Mouse (Mus musculus) heart, embryonic 14.5 days (tissue): Measurements from ENCODE around the gene Tia1. TPM values are rescaled to one million over a fixed set of nuclear protein-coding genes. Genes with fewer than 3 reads are reported as not detected.

Experiments used
- polyA plus RNA-seq: library from polyadenylated mRNA; unstranded; fragments of >200 nt; fragmentation: Nextera tagmentation; extraction: Ambion mirVana; gene quantifications from 2 replicates; pipeline ENCODE4 v1.2.1, GENCODE M21; 2014

Tia1 gene
- polyA plus RNA-seq, 1 experiment from 2014 or later = 133 TPM

Other genes starting within 250 kb of the Tia1 start
- gene Tgfa, start 209.0 kb upstream of the Tia1 start, polyA plus RNA-seq = 4.2 and 4.5 TPM in 2 replicates
- 91.6 and 91.9 TPM in 2 replicates for gene Fam136a, start 38.6 kb upstream of the Tia1 start, polyA plus RNA-seq
- 330 and 384 TPM in 2 replicates for gene Snrpg, start 32.9 kb upstream of the Tia1 start, polyA plus RNA-seq
- 59.2 and 66.6 TPM in 2 replicates for gene Pcyox1, start 7.1 kb upstream of the Tia1 start, polyA plus RNA-seq
- not detected in 2 replicates for gene Gm44790, start 22.4 kb downstream of the Tia1 start, polyA plus RNA-seq
- gene C87436, start 34.2 kb downstream of the Tia1 start, polyA plus RNA-seq = 17.1 and 20.0 TPM in 2 replicates
- 297 and 312 TPM in 2 replicates for gene Pcbp1, start 122.1 kb downstream of the Tia1 start, polyA plus RNA-seq
- gene Asprv1, start 223.9 kb downstream of the Tia1 start, polyA plus RNA-seq = 0.18 TPM in 1 of 2 replicates, not detected in the other